Mouse (Mus musculus): Measurements from ENCODE around the gene Ppp1r1b. TPM values are rescaled to one million over a fixed set of nuclear protein-coding genes. Genes with fewer than 3 reads are reported as not detected.

Gene Ppp1r1b
- polyA plus RNA-seq, 1 experiment, result 150 TPM

GRCm38 (mm10) chr11:98395041-98395440 lies 46.8 kb downstream of the Ppp1r1b start:
- H3K27ac ChIP-seq (ENCODE audit: insufficient read depth, low read length), result no peak overlapping the region
- no peak for TF ChIP-seq POLR2A (IDR thresholded peaks at IDR 0.05; ENCODE audit: borderline replicate concordance, insufficient read depth, low read length)
- no peak for TF ChIP-seq CTCF (IDR thresholded peaks at IDR 0.05; ENCODE audit: borderline replicate concordance, insufficient read depth, low read depth, low read length)
- DNase-seq, result no peak
- no peaks in the 10 kb centered on the region for H3K27me3 ChIP-seq (ENCODE audit: control insufficient read depth, insufficient read depth, low read length)
- no peaks in the 10 kb centered on the region for H3K4me1 ChIP-seq (ENCODE audit: control insufficient read depth, insufficient read depth, low read length)
- H3K4me3 ChIP-seq (replicated peaks; ENCODE audit: insufficient read depth, low read depth, low read length), result no peak overlapping the region
- 30% methylated on average over 4 of the region's 4 CpGs for WGBS

- Histone ChIP-seq H3K4me1 (ENCODE audit: control insufficient read depth, insufficient read depth, low read length) (peaks cover 3% of the 10 kb centered on the region; the same call in 1 of the 2 replicates), H3K27ac (ENCODE audit: insufficient read depth, low read length) (no peak overlapping the region), H3K4me3 (replicated peaks; ENCODE audit: insufficient read depth, low read depth, low read length) (no peak overlapping the region), H3K27me3 (ENCODE audit: control insufficient read depth, insufficient read depth, low read length) (no peaks in the 10 kb centered on the region)
- DNase-seq, result no peak
- 88% methylated on average over 7 of the region's 7 CpGs for WGBS
- TF ChIP-seq CTCF (IDR thresholded peaks at IDR 0.05; ENCODE audit: borderline replicate concordance, insufficient read depth, low read depth, low read length), result no peak
- TF ChIP-seq POLR2A (IDR thresholded peaks at IDR 0.05; ENCODE audit: borderline replicate concordance, insufficient read depth, low read length), result no peak
Observed at GRCm38 (mm10) chr11:98397946-98398345, 49.7 kb downstream of the Ppp1r1b start.

DNA sequence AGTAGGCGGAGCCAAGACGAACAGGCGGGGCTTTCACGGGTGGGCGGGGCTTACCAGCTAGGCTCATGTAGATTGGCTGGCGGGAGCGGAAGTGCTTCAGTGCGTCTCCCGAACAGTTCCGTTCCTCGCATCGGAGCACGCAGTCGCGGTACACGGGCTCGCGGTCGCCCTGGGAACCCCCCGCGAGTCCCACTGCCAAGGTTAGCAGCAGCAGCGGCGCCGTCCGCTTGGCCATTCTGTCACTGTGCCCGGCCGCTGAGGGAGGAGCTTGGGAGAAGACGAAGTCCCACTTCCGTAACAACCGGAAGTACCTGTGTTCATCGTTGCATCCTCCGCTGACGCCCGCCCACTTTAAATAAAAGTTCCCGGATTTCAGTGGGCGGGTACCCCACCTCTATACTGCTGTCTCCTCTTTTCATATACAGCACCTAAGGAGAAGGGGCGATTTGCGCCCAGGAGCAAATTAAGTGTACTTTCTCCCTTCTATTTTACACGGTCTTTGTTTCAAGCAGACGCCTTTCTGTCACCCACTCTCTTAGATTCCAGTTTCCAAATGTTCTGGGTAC lies 52.0 kb downstream of the Ppp1r1b start, which contains the start of gene Pgap3:
Pgap3 (minus strand) TSS at position 330 of the 566 bp plus-strand sequence.
- under 1% methylated on average over 40 of the region's 40 CpGs for WGBS
- Histone ChIP-seq H3K27ac (ENCODE audit: insufficient read depth, low read length) (peak within 1 kb of the TSS; percentile 95), H3K27me3 (ENCODE audit: control insufficient read depth, insufficient read depth, low read length) (no peaks in the 10 kb centered on the region), H3K4me3 (replicated peaks; ENCODE audit: insufficient read depth, low read depth, low read length) (peak within 1 kb of the TSS; percentile 83), H3K4me1 (ENCODE audit: control insufficient read depth, insufficient read depth, low read length) (peaks cover 3% of the 10 kb centered on the region; the same call in 1 of the 2 replicates)
- TF ChIP-seq POLR2A (IDR thresholded peaks at IDR 0.05; ENCODE audit: borderline replicate concordance, insufficient read depth, low read length) (peak; percentile 70; the same call in 1 of the 2 replicates), CTCF (IDR thresholded peaks at IDR 0.05; ENCODE audit: borderline replicate concordance, insufficient read depth, low read depth, low read length) (no peak)
- DNase-seq, result peak; percentile 89 to 91

DNA sequence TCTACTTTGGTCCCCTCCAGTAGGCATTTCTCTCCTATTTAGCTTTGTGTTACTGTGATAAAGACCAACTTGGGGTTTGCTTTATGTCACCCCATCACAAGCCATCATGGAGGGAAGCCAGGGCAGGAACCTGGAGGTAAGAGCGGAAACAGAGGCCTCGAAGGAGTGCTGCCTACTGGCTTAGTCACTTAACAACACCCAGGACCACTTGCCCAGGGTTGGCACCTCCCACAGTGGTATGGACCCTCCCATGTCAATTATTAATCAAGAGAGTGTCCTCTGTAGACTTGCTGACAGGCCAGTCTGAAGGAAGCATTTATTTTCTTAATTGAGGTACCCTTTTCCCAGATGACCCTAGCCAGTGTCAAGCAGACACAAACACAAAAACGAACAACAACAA lies 52.6 kb downstream of the Ppp1r1b start:
- 65% methylated on average over 3 of the region's 3 CpGs for WGBS

DNA sequence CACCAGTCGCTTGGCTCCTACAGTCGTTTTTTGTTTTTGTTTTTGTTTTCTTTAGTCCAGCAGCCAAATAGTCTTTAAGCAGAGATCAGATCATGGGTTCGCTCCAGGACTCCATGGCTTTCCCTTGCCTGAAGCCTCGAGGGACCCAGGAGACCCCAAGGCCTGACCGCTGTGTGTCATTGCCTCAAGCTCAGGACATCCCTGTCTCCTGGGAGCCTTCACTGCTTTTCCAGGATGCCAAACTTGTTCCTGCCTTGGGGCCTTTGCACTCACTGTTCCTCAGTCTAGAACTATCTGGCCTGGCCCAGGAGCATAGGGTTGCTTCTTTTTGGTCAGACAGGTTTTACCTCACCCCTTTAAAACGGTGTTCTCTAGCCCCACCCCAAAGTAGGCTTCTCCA lies 58.4 kb downstream of the Ppp1r1b start:
- no peak for DNase-seq
- Histone ChIP-seq H3K4me1 (ENCODE audit: control insufficient read depth, insufficient read depth, low read length) (no peaks in the 10 kb centered on the region), H3K27me3 (ENCODE audit: control insufficient read depth, insufficient read depth, low read length) (no peaks in the 10 kb centered on the region; the same call in 1 of the 2 replicates), H3K4me3 (replicated peaks; ENCODE audit: insufficient read depth, low read depth, low read length) (no peak overlapping the region), H3K27ac (ENCODE audit: insufficient read depth, low read length) (no peak overlapping the region)
- TF ChIP-seq CTCF (IDR thresholded peaks at IDR 0.05; ENCODE audit: borderline replicate concordance, insufficient read depth, low read depth, low read length) (no peak), POLR2A (IDR thresholded peaks at IDR 0.05; ENCODE audit: borderline replicate concordance, insufficient read depth, low read length) (no peak)
- 69% methylated on average over 6 of the region's 6 CpGs for WGBS

More for the DNA sequence above, 52.6 kb downstream of the Ppp1r1b start:
- DNase-seq, result no peak
- Histone ChIP-seq H3K27me3 (ENCODE audit: control insufficient read depth, insufficient read depth, low read length) (no peaks in the 10 kb centered on the region), H3K4me3 (replicated peaks; ENCODE audit: insufficient read depth, low read depth, low read length) (peak overlapping the region; percentile 83), H3K27ac (ENCODE audit: insufficient read depth, low read length) (no peak overlapping the region), H3K4me1 (ENCODE audit: control insufficient read depth, insufficient read depth, low read length) (peaks cover 3% of the 10 kb centered on the region; the same call in 1 of the 2 replicates)
- no peak for TF ChIP-seq CTCF (IDR thresholded peaks at IDR 0.05; ENCODE audit: borderline replicate concordance, insufficient read depth, low read depth, low read length)
- TF ChIP-seq POLR2A (IDR thresholded peaks at IDR 0.05; ENCODE audit: borderline replicate concordance, insufficient read depth, low read length), result no peak

Other genes with a start within 250 kb of the Ppp1r1b start
- gene Fbxl20, start 198.0 kb upstream of the Ppp1r1b start, polyA plus RNA-seq (2012; rRNA removed), result 23.0 and 25.1 TPM in 2 replicates
- gene Med1, start 155.1 kb upstream of the Ppp1r1b start, polyA plus RNA-seq (2012; rRNA removed), result 27.0 and 29.0 TPM in 2 replicates
- 23.3 and 24.9 TPM in 2 replicates for gene Cdk12, start 145.3 kb upstream of the Ppp1r1b start, polyA plus RNA-seq (2012; rRNA removed)
- gene Neurod2, start 18.8 kb upstream of the Ppp1r1b start, polyA plus RNA-seq (2012; rRNA removed), result 57.4 and 68.4 TPM in 2 replicates
- 53.5 and 56.1 TPM in 2 replicates for gene Stard3, start 10.0 kb downstream of the Ppp1r1b start, polyA plus RNA-seq (2012; rRNA removed)
- gene Tcap, start 35.4 kb downstream of the Ppp1r1b start, polyA plus RNA-seq (2012; rRNA removed), result 0.95 and 1.3 TPM in 2 replicates
- 0.26 and 0.40 TPM in 2 replicates for gene Pnmt, start 38.0 kb downstream of the Ppp1r1b start, polyA plus RNA-seq (2012; rRNA removed)
- 13.2 and 14.1 TPM in 2 replicates for gene Pgap3, start 52.1 kb downstream of the Ppp1r1b start, polyA plus RNA-seq (2012; rRNA removed)
- 1.6 and 1.8 TPM in 2 replicates for gene Erbb2, start 64.1 kb downstream of the Ppp1r1b start, polyA plus RNA-seq (2012; rRNA removed)
- 182 and 183 TPM in 2 replicates for gene Mien1, start 90.6 kb downstream of the Ppp1r1b start, polyA plus RNA-seq (2012; rRNA removed)
- 15.8 and 19.9 TPM in 2 replicates for gene Grb7, start 98.0 kb downstream of the Ppp1r1b start, polyA plus RNA-seq (2012; rRNA removed)
- gene Ikzf3, start 197.6 kb downstream of the Ppp1r1b start, polyA plus RNA-seq (2012; rRNA removed), result 0.07 and 0.10 TPM in 2 replicates
- gene Zpbp2, start 202.7 kb downstream of the Ppp1r1b start, polyA plus RNA-seq (2012; rRNA removed), result 0.13 and 0.20 TPM in 2 replicates
- 64.6 and 66.8 TPM in 2 replicates for gene Ormdl3, start 239.0 kb downstream of the Ppp1r1b start, polyA plus RNA-seq (2012; rRNA removed)
- gene Lrrc3c, start 249.9 kb downstream of the Ppp1r1b start, polyA plus RNA-seq (2012; rRNA removed), result 0.41 TPM in 1 of 2 replicates, not detected in the other